Mouse (Mus musculus): ENCODE measurements around the gene Acvr1b.

Gene Acvr1b

DNA sequence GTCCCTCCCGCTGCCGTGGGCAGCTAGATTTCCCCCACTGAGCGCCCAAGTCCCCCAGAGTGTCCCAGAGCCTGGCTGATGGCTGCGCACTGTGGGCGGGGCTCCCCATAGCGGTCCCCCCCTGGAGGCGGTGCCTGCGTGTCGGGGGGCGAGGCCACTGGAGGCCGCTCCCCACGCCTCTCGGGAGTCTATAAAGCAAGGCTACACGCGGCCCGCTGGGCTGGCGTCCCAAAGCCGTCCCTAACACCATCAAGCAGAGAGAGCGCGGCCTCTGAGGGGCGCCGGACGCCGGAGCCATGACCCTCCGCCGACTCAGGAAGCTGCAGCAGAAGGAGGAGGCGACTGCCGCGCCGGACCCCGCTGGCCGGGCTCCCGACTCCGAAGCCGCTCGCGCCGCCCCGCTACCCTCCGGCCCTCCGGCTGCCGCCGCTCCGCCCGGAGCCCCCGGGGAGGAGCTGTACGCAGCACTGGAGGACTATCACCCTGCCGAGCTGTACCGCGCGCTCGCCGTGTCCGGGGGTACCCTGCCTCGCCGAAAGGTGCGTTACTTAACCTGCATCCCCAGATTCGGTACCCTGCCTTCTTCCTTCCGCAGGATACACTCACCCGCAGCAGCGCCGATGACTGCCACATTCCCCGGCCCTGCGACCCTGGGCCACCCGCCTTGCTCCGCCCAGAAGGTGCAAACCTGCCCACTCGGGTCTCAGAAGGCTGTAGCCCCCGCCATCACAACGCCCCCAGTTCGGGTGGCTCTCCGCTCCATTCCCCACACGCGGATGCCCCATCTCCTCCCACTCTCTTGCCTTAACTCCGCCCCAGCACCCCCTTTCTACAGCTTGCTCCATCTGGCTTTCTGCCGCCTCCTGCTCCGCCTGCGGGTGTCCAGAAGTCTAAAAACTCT, 50.4 kb downstream of the Acvr1b start, which contains the start of gene Grasp:
TSS of gene Grasp (plus strand) at position 183 of the 901 bp plus-strand sequence.
- in situ Hi-C loops (cut with MboI; ENCODE audit: low sequenced_read_pairs): no loop called here

GRCm38 (mm10) chr15:101224977-101225376, 51.1 kb downstream of the Acvr1b start:
- in situ Hi-C loops (cut with MboI; ENCODE audit: low sequenced_read_pairs): no loop called here

- in situ Hi-C loops (cut with MboI; ENCODE audit: low sequenced_read_pairs): no loop called here
These were observed 54.1 kb downstream of the Acvr1b start for GRCm38 (mm10) chr15:101227971-101228370.

- in situ Hi-C loops (cut with MboI; ENCODE audit: low sequenced_read_pairs): no loop called here
These were observed 55.2 kb downstream of the Acvr1b start for GRCm38 (mm10) chr15:101228866-101229590.

DNA sequence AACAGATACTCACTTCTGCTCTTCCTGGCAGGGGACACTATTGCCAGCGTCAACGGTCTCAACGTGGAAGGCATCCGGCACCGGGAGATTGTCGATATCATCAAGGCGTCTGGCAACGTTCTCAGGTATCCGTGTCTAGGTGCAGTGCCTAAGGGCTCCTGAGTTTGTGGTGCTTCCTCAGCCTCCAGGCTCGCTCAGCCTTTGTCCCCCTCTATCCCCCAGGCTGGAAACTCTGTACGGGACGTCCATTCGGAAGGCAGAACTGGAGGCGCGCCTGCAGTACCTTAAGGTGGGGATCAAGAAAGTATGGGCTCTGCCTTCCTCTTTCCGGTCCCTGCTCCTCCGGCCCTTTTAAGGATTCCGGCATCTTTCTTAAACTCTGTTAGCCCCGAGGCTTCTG, 56.6 kb downstream of the Acvr1b start:
- in situ Hi-C loops (cut with MboI; ENCODE audit: low sequenced_read_pairs): no loop called here

DNA sequence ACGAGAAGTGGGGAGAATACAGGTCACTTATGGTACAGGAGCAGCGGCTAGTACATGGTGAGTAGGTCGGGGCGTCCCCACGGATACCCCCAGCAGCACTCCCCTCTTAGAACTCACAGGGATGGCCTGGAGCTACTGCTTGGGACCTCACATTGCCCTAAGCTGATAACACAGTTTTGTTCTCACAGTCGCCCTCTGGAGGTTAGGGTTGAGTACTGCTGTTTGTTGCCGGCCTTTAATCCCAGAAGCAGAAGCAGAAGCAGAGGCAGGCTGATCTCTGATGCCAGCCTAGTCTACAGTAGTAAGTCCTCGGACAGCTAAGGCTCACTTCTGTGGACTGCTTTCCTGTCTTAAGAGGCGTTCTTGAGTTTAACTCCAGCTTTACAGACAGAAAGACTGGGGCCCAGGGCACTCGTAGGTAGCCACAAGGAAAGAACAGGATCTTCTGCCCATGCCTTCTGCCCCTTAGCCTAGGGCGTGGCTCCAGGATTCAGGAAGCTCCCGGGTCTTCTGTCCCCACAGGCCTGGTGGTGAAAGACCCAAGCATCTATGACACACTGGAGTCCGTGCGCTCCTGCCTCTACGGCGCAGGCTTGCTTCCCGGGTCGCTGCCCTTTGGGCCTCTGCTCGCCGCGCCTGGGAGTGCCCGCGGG, 57.3 kb downstream of the Acvr1b start:
- in situ Hi-C loops (cut with MboI; ENCODE audit: low sequenced_read_pairs): no loop called here

GRCm38 (mm10) chr15:101231648-101232180, 57.8 kb downstream of the Acvr1b start:
- in situ Hi-C loops (cut with MboI; ENCODE audit: low sequenced_read_pairs): no loop called here

DNA sequence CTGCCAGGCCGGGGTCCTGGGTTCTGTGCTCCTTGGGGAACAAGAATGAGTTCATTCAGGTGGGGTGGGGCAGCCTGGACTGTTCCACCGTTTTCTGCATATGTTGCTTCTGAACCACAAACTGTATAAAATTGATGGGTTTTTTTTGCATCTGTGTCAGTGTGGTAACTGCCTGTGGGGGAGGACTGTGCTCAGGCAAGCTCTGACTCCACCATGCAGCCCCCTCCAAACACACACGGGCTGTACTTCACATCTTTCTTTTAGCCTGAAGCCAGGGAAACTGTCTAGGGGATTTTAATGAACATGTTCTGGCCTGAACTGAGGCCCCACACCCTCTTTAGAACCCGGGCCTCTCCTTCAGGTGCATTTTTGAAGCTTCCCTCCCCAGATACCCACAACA, 58.7 kb downstream of the Acvr1b start:
- in situ Hi-C loops (cut with MboI; ENCODE audit: low sequenced_read_pairs): no loop called here

GRCm38 (mm10) chr15:101233183-101233582, 59.3 kb downstream of the Acvr1b start:
- in situ Hi-C loops (cut with MboI; ENCODE audit: low sequenced_read_pairs): no loop called here

DNA sequence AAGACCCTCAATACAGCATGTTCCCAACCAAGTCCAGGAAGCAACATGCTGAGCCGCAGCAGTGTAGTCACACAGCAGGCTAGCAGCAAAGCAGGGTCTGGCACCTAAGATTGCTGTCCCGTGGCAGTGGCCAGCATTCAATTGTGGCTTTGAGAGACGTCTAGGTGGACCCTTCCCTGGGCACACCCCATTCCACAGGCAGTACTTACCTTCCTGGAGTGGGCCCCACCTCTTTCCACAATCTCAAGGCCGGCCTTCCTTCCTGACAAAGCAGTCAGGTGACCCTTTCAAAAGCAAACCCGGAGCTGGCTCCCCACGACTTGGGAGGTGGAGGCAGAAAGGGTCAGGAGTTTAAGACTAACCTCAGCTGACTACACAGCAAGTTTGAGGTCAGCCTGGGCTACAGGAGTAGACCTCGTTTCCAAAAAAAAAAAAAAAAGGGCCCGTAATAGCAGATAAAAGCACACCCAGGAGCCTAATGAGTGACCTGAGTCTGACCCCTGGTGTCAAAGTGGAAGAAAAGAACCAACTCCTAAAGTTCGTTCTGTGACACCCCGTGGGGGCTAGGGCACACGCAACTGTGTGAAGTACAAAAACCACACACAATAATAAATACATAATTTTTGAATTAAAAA, 59.9 kb downstream of the Acvr1b start:
- in situ Hi-C loops (cut with MboI; ENCODE audit: low sequenced_read_pairs): no loop called here

DNA sequence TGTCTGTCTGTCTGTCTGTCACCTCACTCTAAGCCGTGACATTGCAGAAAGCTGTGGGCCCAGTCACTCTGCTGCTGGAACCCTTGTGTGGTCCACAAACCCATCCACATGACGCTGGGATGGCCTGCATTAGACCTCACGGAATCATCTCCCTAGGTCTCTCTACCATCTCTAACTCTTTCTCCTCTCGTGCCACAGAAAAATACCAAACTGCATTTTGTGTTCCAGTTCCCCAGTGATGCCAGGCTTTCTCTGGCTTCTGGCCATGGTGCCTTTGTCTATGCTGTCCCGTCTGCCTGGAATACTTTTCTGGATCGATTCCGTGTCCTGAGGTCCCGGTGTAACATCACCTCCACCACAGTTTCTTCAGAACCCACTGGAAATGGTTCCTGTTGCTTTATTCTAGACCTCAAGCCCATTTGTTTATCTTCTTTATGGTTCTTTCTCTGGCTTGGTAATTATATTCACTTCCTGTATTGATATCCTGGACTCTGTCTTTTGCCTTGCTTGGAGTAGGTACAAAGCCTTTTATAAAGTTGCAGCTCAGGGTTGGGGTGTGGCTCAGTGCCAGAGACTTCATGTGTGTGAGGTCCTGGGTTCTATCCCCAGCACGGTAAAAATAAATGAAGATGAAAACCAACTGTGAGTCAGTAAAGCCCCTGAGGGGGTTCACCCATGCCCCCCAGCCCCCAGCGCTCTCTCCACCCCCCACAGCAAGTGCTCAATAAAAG, 60.9 kb downstream of the Acvr1b start:
- in situ Hi-C loops (cut with MboI; ENCODE audit: low sequenced_read_pairs): loop anchor here (5.0 kb wide), 1 partner anchor 48 kb away; the partner anchor contains the start of gene Atg101

DNA sequence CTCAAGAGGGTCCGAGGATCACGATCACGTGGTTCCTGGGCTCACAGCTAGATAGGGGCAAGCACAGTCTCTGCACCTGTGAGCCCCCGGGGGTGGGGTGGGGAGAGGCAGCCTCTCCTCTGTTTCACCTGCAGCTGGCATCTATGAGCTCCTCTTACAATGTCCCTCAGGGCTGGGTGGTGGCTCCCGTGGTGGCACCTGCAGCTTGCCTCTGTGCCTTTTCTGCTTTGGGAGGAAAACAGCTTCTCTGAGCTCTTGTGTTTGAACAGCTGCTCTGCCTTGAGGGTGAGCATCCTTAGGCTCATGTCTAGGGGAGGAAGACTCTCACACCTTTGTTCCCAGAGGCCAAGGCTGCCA, 61.5 kb downstream of the Acvr1b start:
- in situ Hi-C loops (cut with MboI; ENCODE audit: low sequenced_read_pairs): loop anchor here (5.0 kb wide), 1 partner anchor 47 kb away; the partner anchor contains the start of gene Atg101

- in situ Hi-C loops (cut with MboI; ENCODE audit: low sequenced_read_pairs): loop anchor here (5.0 kb wide), 1 partner anchor 46 kb away; the partner anchor contains the start of gene Atg101
These were observed 62.0 kb downstream of the Acvr1b start for GRCm38 (mm10) chr15:101235728-101236327.

DNA sequence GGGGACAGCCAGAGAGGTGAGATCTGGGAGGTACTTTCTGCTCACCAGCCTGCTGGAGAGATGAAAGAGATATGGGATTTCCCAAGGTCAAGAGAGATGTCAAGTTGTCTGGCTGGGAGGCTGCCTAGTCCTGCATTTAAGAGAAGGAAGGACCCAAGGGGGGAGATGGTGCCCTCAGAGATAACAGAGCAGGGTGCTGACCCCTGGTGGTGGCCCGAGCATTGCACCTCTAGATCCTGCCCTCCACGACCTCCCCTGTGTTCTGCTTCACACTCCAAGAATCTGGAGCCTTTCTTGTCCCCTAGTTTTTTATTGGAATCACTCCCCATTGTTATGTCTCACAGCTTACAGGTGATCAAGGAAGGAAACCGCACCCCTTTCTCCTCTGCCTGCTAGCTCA, 63.0 kb downstream of the Acvr1b start:
- in situ Hi-C loops (cut with MboI; ENCODE audit: low sequenced_read_pairs): loop anchor here (5.0 kb wide), 1 partner anchor 45 kb away; the partner anchor contains the start of gene Atg101

GRCm38 (mm10) chr15:101238885-101239511, 65.1 kb downstream of the Acvr1b start:
- in situ Hi-C loops (cut with MboI; ENCODE audit: low sequenced_read_pairs): loop anchor here (5.0 kb wide), 1 partner anchor 43 kb away; the partner anchor contains the start of gene Atg101

DNA sequence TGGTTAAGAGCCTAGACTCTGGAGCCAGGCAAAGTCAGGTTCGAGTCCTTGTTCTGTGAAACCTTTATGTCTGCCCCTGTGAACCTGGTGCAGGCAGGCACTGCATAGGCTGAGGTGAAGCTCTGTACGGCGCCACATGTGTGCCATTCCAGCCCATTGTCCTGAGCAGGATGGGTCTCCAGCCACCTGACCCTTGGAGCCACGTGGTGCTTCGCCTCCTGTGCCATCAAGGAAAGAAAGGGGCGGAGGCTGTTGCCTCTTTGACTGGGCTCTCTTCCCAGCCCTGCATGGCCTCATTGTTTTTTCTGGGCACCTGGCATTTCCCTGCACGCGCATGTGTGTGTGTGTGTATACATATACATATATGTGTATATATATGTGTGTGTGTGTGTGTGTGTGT, 66.0 kb downstream of the Acvr1b start:
- in situ Hi-C loops (cut with MboI; ENCODE audit: low sequenced_read_pairs): loop anchor here (5.0 kb wide), 1 partner anchor 42 kb away; the partner anchor contains the start of gene Atg101

DNA sequence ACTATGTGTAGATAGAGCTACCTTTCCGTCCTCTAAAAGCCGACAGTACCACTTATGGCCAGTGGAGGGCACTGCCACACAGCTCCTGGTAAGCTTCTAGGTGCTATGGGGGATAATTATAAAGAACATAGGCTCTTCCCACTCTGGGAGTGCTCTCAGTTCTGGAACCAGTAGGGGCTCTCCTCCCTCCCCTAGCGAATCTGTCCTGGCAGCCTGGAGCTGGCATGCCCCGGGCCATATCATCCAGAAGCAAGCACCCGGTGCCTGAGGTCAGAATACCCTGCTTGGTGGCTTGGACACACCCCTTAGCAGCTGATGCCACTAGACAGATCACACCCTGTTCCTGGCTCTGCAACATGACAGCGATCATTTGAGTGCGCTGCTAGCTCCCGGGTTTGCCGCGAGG, 66.9 kb downstream of the Acvr1b start:
- in situ Hi-C loops (cut with MboI; ENCODE audit: low sequenced_read_pairs): no loop called here

GRCm38 (mm10) chr15:101241236-101241635, 67.4 kb downstream of the Acvr1b start:
- in situ Hi-C loops (cut with MboI; ENCODE audit: low sequenced_read_pairs): no loop called here

GRCm38 (mm10) chr15:101241853-101242252, 68.0 kb downstream of the Acvr1b start:
- in situ Hi-C loops (cut with MboI; ENCODE audit: low sequenced_read_pairs): no loop called here
